Mouse (Mus musculus): ENCODE measurements at regions not wholly inside any gene's neighbourhood (a gene's known extent, or its start where the extent isn't known, plus 50 kb on each side); places are given as distances from the start of the nearest gene placed in this dataset.

DNA sequence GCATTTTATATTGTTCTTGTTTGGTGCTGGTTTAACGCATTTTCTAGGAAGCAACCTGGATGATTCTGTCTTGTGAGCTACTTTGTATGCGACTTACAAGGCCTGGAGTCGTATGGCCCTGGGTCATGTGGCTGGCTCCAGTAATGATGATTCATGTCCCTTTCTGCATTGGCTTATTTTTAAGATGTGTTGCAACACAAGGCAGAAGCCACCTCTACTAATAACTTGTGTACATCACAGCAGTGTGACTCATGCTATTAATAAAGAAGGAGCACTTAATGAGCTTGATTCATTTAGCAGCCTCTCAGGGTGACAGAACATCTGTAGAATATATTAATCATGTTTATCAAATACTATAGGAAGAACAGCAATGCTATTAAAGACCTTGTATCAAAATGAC, 84.0 kb downstream of the Slc5a7 start:
- H3K27ac ChIP-seq (ENCODE audit: low read depth) = no peak overlapping the region
- H3K27me3 ChIP-seq (replicated peaks; ENCODE audit: control insufficient read depth, insufficient read depth, low read length) = no peaks in the 10 kb centered on the region
- H3K4me3 ChIP-seq (ENCODE audit: low read depth, low read length) = no peak overlapping the region
- no peak overlapping the region for H3K4me2 ChIP-seq (ENCODE audit: low read length)
- no peak overlapping the region for H3K9ac ChIP-seq (ENCODE audit: low read length)
- no peak for ATAC-seq (replicated peaks; ENCODE audit: low FRiP score, low TSS enrichment, low read depth)
- H3K9me3 ChIP-seq (ENCODE audit: control insufficient read depth, low read length) = no peaks in the 10 kb centered on the region
- H3K4me1 ChIP-seq (replicated peaks; ENCODE audit: control insufficient read depth, insufficient read depth, low read length) = no peaks in the 10 kb centered on the region
- H3K36me3 ChIP-seq (ENCODE audit: control insufficient read depth, insufficient read depth, low read length) = no peaks in the 10 kb centered on the region
- DNase-seq (ENCODE audit: low spot score) = no peak
- 80% methylated on average over 3 of the region's 3 CpGs for WGBS

DNA sequence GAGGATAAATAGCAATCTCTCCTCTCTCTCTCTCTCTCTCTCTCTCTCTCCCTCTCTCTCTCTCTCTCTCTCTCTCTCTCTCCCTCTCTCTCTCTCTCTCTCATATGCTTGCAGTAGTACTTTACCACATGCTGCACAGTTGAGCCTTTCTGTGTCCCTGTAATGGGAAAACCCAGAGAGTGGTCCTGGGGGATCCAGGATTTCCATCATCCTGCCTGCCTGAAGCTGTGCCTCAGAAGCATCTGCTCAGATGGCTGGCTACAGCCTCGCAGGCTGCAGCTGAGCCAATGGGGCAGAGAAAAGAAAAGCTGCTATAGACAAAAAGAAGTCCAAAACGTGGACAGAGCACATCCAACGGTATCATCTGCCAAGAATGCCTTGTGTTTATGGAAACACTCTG, 97.1 kb downstream of the Slc5a7 start:
- 52% methylated on average over 3 of the region's 3 CpGs for WGBS
- H3K9ac ChIP-seq (ENCODE audit: low read length) = no peak overlapping the region

DNA sequence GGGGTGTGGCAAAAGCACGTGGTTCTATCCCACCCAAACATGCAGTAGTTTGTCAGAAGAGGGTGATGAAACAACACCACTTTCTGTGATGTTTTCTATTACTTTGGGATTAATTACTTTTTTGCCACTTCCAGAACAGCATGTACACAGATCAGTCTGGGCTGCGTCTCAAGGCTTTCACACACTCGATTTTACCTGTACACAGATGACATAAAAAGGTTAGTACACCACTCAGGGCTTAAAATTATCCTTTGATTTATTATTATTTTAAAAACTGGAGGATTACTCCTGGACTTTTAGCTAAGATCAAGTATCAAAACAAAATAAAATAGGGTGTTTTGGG, 106.6 kb downstream of the Slc5a7 start:
- Histone ChIP-seq H3K4me1 (replicated peaks; ENCODE audit: control insufficient read depth, insufficient read depth, low read length) (no peaks in the 10 kb centered on the region), H3K36me3 (ENCODE audit: control insufficient read depth, insufficient read depth, low read length) (no peaks in the 10 kb centered on the region), H3K4me2 (ENCODE audit: low read length) (no peak overlapping the region), H3K9me3 (ENCODE audit: control insufficient read depth, low read length) (no peaks in the 10 kb centered on the region), H3K4me3 (ENCODE audit: low read depth, low read length) (no peak overlapping the region), H3K27ac (ENCODE audit: low read depth) (no peak overlapping the region), H3K9ac (ENCODE audit: low read length) (no peak overlapping the region), H3K27me3 (replicated peaks; ENCODE audit: control insufficient read depth, insufficient read depth, low read length) (no peaks in the 10 kb centered on the region)
- ATAC-seq (replicated peaks; ENCODE audit: low FRiP score, low TSS enrichment, low read depth) (no peak), DNase-seq (ENCODE audit: low spot score) (no peak)
- WGBS = 53% methylated on average over 3 of the region's 3 CpGs

More for the DNA sequence above, 97.1 kb downstream of the Slc5a7 start:
- DNase-seq (ENCODE audit: low spot score) (no peak), ATAC-seq (replicated peaks; ENCODE audit: low FRiP score, low TSS enrichment, low read depth) (no peak)
- Histone ChIP-seq H3K9me3 (ENCODE audit: control insufficient read depth, low read length) (no peaks in the 10 kb centered on the region), H3K4me3 (ENCODE audit: low read depth, low read length) (no peak overlapping the region), H3K27me3 (replicated peaks; ENCODE audit: control insufficient read depth, insufficient read depth, low read length) (no peaks in the 10 kb centered on the region), H3K4me2 (ENCODE audit: low read length) (no peak overlapping the region), H3K4me1 (replicated peaks; ENCODE audit: control insufficient read depth, insufficient read depth, low read length) (no peaks in the 10 kb centered on the region), H3K36me3 (ENCODE audit: control insufficient read depth, insufficient read depth, low read length) (no peaks in the 10 kb centered on the region), H3K27ac (ENCODE audit: low read depth) (no peak overlapping the region)

DNA sequence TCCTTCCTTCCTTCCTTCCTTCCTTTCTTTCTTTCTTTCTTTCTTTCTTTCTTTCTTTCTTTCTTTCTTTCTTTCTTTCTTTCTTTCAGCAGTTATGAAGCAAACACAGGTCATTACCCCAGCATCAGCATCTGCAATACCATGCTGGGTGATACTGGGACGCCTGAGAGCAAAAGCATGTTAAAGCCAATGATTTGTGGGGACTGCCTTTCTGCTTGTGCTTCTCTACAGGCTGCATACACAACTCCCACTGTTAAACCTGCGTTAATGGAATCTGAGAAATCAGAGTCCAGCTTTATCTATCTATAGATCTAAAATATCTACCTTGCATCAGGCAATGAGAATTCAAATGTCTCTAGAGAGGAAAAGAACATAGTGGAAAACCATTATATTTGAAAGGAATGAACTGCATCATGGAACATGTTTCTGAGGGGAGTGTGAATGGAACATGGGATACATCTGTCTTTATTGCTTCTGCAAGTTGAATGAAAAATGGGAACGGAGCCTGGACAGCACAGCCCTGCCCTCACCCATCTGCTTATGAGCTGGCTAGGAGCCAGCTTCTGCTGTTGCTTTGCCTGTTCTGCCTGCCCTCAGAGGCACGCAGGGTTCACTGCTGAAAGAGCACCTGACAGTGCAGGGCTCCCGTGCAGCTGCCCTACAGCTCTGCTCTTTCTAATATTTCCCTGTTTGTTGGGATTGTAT, 107.2 kb downstream of the Slc5a7 start:
- ATAC-seq (replicated peaks; ENCODE audit: low FRiP score, low TSS enrichment, low read depth) = peak; percentile 75

DNA sequence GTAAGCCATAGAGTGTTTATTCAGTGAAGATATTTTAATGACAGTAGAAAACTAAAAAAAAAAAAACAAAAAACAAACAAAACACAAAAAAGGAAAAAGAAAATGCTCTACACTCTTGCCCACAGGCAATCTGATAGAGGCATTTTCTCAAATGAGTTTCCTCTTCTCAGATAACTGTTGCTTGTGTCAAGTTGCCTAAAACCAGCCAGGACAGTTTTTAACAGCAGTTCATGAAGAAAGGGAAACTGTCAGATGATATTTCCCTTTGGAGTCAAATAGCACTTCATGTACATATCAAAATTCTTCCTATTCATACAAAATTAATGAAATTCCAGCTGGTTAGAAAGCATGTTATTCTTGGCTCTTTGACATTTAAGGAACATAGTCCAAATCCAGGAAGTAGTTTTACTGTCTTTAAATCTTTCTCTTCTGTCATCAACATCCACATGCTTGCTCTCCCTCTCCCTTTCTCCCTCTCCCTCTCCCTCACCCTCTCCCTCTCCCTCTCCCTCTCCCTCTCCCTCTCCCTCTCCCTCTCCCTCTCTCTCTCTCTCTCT, 109.8 kb downstream of the Slc5a7 start:
- no peaks in the 10 kb centered on the region for H3K9me3 ChIP-seq (ENCODE audit: control insufficient read depth, low read length)
- no peaks in the 10 kb centered on the region for H3K36me3 ChIP-seq (ENCODE audit: control insufficient read depth, insufficient read depth, low read length)
- no peak for DNase-seq (ENCODE audit: low spot score)
- H3K27me3 ChIP-seq (replicated peaks; ENCODE audit: control insufficient read depth, insufficient read depth, low read length) = no peaks in the 10 kb centered on the region
- no peak for ATAC-seq (replicated peaks; ENCODE audit: low FRiP score, low TSS enrichment, low read depth)
- no peak overlapping the region for H3K4me2 ChIP-seq (ENCODE audit: low read length)
- H3K9ac ChIP-seq (ENCODE audit: low read length) = no peak overlapping the region
- H3K27ac ChIP-seq (ENCODE audit: low read depth) = no peak overlapping the region
- no peak overlapping the region for H3K4me3 ChIP-seq (ENCODE audit: low read depth, low read length)
- H3K4me1 ChIP-seq (replicated peaks; ENCODE audit: control insufficient read depth, insufficient read depth, low read length) = no peaks in the 10 kb centered on the region

More for the DNA sequence above, 107.2 kb downstream of the Slc5a7 start:
- DNase-seq (ENCODE audit: low spot score) = no peak
- H3K4me2 ChIP-seq (ENCODE audit: low read length) = no peak overlapping the region
- no peak overlapping the region for H3K27ac ChIP-seq (ENCODE audit: low read depth)
- H3K27me3 ChIP-seq (replicated peaks; ENCODE audit: control insufficient read depth, insufficient read depth, low read length) = no peaks in the 10 kb centered on the region
- H3K9ac ChIP-seq (ENCODE audit: low read length) = no peak overlapping the region
- H3K4me3 ChIP-seq (ENCODE audit: low read depth, low read length) = no peak overlapping the region
- H3K4me1 ChIP-seq (replicated peaks; ENCODE audit: control insufficient read depth, insufficient read depth, low read length) = no peaks in the 10 kb centered on the region
- H3K36me3 ChIP-seq (ENCODE audit: control insufficient read depth, insufficient read depth, low read length) = no peaks in the 10 kb centered on the region
- WGBS = 46% methylated on average over 5 of the region's 5 CpGs
- H3K9me3 ChIP-seq (ENCODE audit: control insufficient read depth, low read length) = no peaks in the 10 kb centered on the region

DNA sequence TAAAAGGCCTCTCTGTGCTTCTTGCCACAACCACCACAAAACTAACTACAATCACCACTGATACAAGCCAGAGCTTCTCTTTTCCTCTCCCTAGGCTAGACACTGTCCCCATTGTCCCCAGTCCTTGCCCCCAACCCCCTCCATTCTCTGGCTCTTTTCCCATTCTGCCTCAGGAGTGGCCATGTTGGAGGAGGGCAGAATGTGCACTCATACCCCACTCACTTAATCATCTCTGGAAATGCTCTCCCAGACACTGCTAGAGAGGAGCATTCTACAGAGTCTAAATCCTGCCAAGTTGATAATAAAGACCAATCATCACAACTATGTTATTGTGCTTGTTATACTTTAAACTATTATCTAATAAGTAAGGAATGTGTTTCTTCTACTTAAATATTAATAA, 116.8 kb downstream of the Slc5a7 start:
- H3K36me3 ChIP-seq (ENCODE audit: control insufficient read depth, insufficient read depth, low read length) = no peaks in the 10 kb centered on the region
- no peak overlapping the region for H3K4me2 ChIP-seq (ENCODE audit: low read length)
- H3K9me3 ChIP-seq (ENCODE audit: control insufficient read depth, low read length) = no peaks in the 10 kb centered on the region
- no peak overlapping the region for H3K27ac ChIP-seq (ENCODE audit: low read depth)
- no peaks in the 10 kb centered on the region for H3K27me3 ChIP-seq (replicated peaks; ENCODE audit: control insufficient read depth, insufficient read depth, low read length)
- no peak for ATAC-seq (replicated peaks; ENCODE audit: low FRiP score, low TSS enrichment, low read depth)
- H3K4me3 ChIP-seq (ENCODE audit: low read depth, low read length) = no peak overlapping the region
- H3K4me1 ChIP-seq (replicated peaks; ENCODE audit: control insufficient read depth, insufficient read depth, low read length) = no peaks in the 10 kb centered on the region
- no peak overlapping the region for H3K9ac ChIP-seq (ENCODE audit: low read length)
- DNase-seq (ENCODE audit: low spot score) = no peak

DNA sequence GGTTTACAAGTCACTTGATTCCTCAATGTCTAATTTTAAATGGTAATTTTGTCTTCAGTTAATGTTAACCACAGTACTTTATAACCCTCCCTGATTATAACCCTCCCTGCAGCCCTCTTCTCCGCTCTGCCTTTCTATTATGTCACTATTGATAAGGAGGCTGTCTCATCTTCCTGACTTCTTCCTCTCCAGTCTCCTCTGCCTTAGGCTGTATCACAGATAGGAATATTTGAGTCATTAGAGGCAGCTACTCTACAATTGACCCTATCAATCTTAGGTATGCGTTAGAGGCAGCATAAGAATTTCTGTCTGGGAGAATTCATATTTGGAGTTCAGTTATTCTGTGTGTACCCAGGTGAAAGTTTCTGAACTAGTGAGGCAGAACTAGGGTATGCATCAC, 118.3 kb downstream of the Slc5a7 start:
- Histone ChIP-seq H3K27me3 (replicated peaks; ENCODE audit: control insufficient read depth, insufficient read depth, low read length) (no peaks in the 10 kb centered on the region), H3K4me3 (ENCODE audit: low read depth, low read length) (no peak overlapping the region)
- WGBS = 74% methylated on average over 2 of the region's 2 CpGs

DNA sequence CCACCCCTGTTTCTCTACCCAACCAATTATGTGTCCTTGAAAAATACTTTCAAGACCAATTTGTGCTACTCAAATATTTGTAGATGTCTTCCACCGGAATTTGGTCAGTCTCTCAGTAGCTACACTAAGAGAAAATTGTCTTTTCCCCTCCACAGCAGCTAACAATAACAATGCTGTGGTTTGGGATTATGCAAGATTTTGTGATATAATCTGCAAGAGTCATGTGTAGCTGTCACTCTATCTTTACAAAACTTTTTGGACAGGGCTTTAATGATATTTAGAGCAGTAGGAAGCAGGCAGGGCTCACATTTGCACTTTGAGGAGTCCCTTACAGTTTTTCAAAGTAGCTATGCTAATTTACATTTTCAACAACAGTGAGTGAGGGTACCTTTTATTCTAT, 128.1 kb downstream of the Slc5a7 start:
- ATAC-seq (replicated peaks; ENCODE audit: low FRiP score, low TSS enrichment, low read depth) (no peak), DNase-seq (ENCODE audit: low spot score) (no peak)
- H3K27ac ChIP-seq (ENCODE audit: low read depth) = no peak overlapping the region
- no peaks in the 10 kb centered on the region for H3K27me3 ChIP-seq (replicated peaks; ENCODE audit: control insufficient read depth, insufficient read depth, low read length)
- no peaks in the 10 kb centered on the region for H3K4me1 ChIP-seq (replicated peaks; ENCODE audit: control insufficient read depth, insufficient read depth, low read length)
- H3K9me3 ChIP-seq (ENCODE audit: control insufficient read depth, low read length) = no peaks in the 10 kb centered on the region
- no peak overlapping the region for H3K4me2 ChIP-seq (ENCODE audit: low read length)
- no peak overlapping the region for H3K4me3 ChIP-seq (ENCODE audit: low read depth, low read length)
- H3K9ac ChIP-seq (ENCODE audit: low read length) = no peak overlapping the region
- no peaks in the 10 kb centered on the region for H3K36me3 ChIP-seq (ENCODE audit: control insufficient read depth, insufficient read depth, low read length)
- 71% methylated on average over 1 of the region's 1 CpGs for WGBS

More for the DNA sequence above, 118.3 kb downstream of the Slc5a7 start:
- H3K4me2 ChIP-seq (ENCODE audit: low read length) = no peak overlapping the region
- no peaks in the 10 kb centered on the region for H3K9me3 ChIP-seq (ENCODE audit: control insufficient read depth, low read length)
- H3K27ac ChIP-seq (ENCODE audit: low read depth) = no peak overlapping the region
- ATAC-seq (replicated peaks; ENCODE audit: low FRiP score, low TSS enrichment, low read depth) = no peak
- no peak overlapping the region for H3K9ac ChIP-seq (ENCODE audit: low read length)
- no peaks in the 10 kb centered on the region for H3K4me1 ChIP-seq (replicated peaks; ENCODE audit: control insufficient read depth, insufficient read depth, low read length)
- no peaks in the 10 kb centered on the region for H3K36me3 ChIP-seq (ENCODE audit: control insufficient read depth, insufficient read depth, low read length)
- no peak for DNase-seq (ENCODE audit: low spot score)

DNA sequence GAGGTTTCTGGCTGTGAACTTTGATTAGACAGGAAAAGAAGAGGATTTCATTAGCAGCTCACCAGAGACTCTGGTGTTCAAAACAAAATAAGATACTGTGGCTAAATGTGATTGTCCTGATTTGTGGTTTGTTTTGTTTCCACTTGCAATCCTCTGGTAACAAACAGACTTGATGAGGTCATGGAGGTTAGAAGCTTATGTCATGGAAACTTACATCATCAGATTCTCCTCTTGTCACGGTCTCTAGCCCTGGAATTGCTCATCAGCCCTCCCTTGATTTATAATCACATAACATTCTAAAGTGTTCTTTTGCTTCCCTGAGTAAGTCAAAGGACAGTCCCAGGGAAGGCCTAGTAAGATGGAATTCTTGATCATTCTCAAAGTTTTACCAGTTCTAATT, 130.8 kb downstream of the Slc5a7 start:
- WGBS = 26% methylated on average over 1 of the region's 1 CpGs
- Histone ChIP-seq H3K36me3 (ENCODE audit: control insufficient read depth, insufficient read depth, low read length) (no peaks in the 10 kb centered on the region), H3K9me3 (ENCODE audit: control insufficient read depth, low read length) (no peaks in the 10 kb centered on the region), H3K4me2 (ENCODE audit: low read length) (no peak overlapping the region), H3K27ac (ENCODE audit: low read depth) (no peak overlapping the region), H3K4me1 (replicated peaks; ENCODE audit: control insufficient read depth, insufficient read depth, low read length) (no peaks in the 10 kb centered on the region), H3K9ac (ENCODE audit: low read length) (no peak overlapping the region), H3K27me3 (replicated peaks; ENCODE audit: control insufficient read depth, insufficient read depth, low read length) (no peaks in the 10 kb centered on the region), H3K4me3 (ENCODE audit: low read depth, low read length) (no peak overlapping the region)
- ATAC-seq (replicated peaks; ENCODE audit: low FRiP score, low TSS enrichment, low read depth) = no peak
- no peak for DNase-seq (ENCODE audit: low spot score)

All from intestine, embryonic 14.5 days (tissue).